Mouse (Mus musculus): ENCODE data around the gene Gm42906. TPM values are rescaled to one million over a fixed set of nuclear protein-coding genes. Genes with fewer than 3 reads are reported as not detected.

Gene Gm42906
- total RNA-seq, 2 experiments from 2014 or later = 1.6 TPM; not detected in 1

DNA sequence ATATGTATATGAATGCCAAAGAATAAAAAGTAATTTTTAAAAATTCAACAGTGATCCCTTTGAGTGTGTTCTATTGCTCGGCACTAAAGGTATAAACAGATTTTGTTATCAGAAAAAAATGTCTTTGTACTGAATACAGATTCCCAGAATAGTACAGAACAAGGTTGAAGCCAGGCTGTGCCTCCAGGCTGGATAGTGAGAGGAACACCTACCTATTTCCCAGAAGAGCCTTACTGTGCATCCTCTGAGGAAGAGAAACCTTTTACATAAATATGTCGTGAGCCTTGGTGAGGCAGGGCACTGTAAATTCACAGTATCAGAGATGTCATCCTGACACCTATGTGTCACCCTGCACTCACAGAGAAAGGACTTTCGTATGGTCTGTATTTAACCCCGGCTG, 31.8 kb downstream of the Gm42906 start:
- intact Hi-C loops (cut with DNase I) = no loop called here
- DNase-seq = no peak

DNA sequence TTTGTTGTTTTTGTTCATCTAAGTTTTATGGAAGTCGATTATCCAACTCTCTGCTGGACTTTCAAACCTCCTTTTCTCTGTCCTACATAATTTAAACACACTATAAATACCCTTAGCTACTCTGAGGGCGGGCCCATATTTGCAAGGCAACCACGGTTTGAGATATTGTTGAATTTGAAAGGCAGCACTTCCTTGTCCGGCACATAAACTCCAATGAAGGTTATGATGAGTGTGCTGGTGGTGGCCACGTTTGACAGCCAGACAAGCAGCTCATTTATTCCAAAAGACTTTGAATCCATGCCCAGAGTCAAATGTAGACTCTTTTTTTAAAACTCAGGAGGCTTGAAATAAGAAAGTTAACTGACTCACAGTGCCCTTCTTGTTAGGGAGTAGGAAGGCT, 33.3 kb downstream of the Gm42906 start:
- intact Hi-C loops (cut with DNase I) = no loop called here
- DNase-seq = peak; percentile 8 to 10

DNA sequence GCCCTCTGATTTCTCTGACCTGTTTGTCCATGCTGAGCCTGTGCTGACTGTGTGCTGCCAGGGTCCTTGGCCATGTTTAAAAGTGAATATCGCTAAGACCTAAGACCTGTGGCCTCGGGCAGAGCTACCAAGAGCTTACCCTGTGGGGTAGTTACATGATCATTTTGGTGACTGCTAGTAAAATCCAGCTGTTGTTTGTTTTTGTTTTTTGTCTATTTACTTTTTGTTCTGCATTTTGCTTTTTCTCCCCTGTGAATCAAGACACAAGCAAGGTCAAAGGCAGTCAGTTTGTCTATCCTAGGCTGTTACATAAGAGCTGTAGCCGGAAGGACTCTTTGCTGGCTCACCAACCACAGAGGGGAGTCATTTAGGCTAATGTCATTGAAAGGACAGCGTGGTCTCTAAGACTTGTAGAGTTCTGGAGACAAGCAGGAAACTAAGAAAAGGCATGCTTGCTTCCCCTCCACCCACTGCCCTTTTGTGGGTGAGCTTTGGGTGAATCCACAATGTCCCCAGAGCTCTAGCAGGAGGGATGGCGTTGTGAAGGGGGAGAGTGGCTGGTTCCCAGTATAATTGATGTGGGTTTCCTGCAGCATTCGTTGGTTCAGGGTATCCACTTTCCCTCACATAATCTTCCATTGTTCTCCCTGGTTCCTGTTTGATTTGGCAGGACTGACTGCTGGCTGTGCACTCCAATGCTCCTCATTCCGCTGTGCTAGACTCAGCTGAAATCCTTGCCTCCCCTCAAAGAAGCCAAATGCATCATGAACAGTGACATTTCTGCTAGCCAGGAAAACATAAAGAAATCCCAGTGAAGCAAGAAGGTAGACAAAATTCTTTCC, 33.9 kb downstream of the Gm42906 start:
- intact Hi-C loops (cut with DNase I) = no loop called here
- peak; percentile 34 to 51 for DNase-seq

- no peak for DNase-seq
- intact Hi-C loops (cut with DNase I) = no loop called here
Observed at GRCm38 (mm10) chr5:151389827-151390226, 38.1 kb downstream of the Gm42906 start.

DNA sequence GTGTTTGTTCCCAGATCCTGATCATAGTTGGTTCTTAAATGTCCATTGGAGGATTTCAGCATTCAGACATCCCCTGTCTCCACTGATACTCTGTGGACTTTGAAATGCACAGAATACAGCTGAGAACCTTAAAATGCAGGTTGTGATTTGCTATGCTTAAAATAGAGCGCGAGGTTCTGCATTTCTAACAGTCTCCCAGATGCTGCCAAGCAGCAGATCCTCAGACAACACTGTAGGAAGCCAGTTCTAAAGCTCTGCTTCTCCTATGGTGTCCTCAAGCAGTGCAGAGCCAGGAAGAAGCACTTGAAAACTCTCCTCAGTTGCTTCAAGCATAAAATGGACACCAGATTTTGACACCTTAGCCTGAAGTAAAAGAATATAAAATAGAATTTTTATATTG, 48.1 kb downstream of the Gm42906 start:
- DNase-seq = no peak
- intact Hi-C loops (cut with DNase I) = loop anchor here (10.0 kb wide), 1 partner anchor 565 kb away; no protein-coding TSS in a partner anchor

DNA sequence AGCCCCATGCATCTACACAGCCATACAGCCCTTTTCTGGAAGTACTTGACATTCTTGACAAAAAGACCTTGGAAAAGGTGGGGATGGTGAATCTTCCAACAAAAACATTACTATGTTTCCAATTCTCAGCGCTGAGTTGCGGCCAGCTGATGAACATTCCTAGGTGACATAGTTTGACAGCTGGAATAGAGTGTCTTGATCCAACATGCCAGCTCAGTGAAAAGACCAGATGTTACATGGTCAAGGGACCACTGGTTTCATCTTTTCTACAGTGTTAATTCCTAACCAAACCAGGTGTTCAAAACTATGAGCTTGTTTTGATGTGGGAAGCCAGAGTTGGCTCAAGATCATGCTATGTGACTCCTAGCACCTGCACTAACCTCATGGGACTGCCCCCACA, 48.8 kb downstream of the Gm42906 start:
- intact Hi-C loops (cut with DNase I) = loop anchor here (10.0 kb wide), 1 partner anchor 564 kb away; no protein-coding TSS in a partner anchor
- DNase-seq = no peak

DNA sequence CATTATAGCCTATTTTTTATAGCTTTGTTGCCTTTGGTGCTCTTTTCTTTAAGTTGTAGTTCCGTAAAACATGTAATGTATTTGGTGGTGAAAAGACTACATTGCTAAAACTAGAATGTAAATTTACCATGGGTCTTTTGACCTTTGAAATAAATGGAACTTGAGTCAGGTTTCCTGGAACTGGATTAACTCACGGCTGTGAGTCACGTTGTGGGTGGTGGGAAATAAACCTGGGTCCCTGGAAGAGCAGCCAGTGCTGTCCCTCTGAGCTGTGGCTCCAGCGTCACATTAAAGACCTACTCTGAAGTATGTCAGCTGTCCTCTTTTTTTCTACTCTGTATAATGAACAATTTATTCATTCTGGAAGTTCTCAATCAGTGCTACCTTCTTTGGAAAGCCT, 51.0 kb downstream of the Gm42906 start:
- intact Hi-C loops (cut with DNase I) = loop anchor here (10.0 kb wide), 1 partner anchor 562 kb away; no protein-coding TSS in a partner anchor
- no peak for DNase-seq

DNA sequence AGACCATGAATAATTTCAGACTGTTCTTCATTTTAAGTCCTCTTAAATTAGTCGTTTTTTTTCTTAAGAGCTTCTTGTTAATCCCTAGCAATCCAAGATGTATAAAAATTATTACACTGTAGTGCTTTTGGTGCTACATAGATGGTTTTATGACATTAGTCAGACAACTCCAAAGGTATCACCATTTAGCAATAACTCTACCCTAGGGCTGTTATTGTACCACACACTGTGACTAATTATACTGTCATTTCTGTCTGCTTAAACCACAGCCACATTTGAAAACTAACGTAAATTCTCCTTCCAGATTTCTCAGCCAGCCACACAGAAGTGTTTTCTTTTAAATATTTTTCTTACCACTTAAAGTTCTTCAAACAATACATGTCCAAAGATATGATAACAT, 53.1 kb downstream of the Gm42906 start:
- intact Hi-C loops (cut with DNase I) = loop anchor here (10.0 kb wide), 1 partner anchor 560 kb away; no protein-coding TSS in a partner anchor
- no peak for DNase-seq

DNA sequence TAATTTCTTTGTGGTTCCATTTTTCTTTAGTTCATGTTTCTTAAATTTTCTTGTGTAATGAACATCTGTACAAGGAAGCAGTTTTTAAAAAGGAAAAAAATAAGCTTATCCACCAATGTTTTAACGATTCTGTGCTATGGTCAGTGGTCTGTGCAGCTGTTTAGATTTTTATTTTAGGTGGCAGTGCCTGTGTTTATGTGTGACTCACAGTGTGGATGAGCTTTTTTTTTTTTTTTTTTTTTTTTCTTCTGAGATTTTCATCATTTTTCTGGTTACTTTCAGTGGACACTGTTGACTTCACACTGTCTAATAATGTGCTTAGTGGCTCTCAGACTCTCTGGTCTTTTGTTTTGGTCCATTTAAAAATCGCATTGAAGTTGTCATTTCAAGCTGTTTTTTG, 56.8 kb downstream of the Gm42906 start:
- DNase-seq = no peak
- intact Hi-C loops (cut with DNase I) = loop anchor here (10.0 kb wide), 1 partner anchor 556 kb away; no protein-coding TSS in a partner anchor

GRCm38 (mm10) chr5:151369306-151369721, 58.6 kb downstream of the Gm42906 start:
- peak; percentile 19 to 44 for DNase-seq
- intact Hi-C loops (cut with DNase I) = loop anchor here (2.0 to 10.0 kb wide), 5 partner anchors 122 to 697 kb away; partner anchors contain the start of gene Pds5b

DNA sequence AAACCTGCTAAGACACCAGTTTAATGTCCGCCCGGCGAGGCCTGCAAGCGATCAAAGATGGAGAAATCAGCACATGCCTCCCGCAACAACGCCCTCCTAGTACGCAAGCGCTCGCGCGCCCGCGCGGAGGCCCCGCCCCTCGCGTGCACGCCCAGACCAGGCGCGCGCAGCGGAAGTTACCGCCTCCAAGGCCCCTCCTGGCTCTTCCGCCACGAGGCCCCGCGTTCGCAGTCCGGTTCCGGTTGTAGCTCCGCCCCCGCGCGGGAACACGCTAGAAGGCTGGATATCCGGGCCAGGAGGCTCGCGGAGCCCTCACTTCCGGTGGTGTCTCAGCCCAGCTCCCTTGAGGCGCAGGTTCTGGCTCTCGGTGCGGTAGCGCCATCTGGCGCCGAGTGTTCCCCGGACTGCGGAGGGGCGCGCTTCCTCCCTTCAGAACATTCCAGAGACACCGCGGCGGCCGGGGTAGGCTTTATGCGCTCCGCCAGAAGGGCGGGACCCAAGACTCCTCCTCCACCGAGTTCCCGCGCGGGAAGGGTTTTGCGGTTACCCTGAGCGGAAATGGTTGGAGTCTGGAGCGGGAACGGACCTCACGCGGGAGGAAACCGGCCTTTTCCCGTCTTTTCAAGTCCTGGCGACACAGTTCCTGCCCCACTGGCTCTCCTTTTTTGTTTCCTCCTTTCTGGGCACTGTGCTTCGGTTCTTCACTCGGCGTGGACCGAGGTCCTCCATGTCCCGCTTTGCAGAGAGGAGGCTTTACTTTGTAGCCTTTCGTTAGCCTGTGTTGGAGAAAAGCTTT, 59.4 kb downstream of the Gm42906 start:
- peak; percentile 100 for DNase-seq
- intact Hi-C loops (cut with DNase I) = loop anchor here (1.0 to 10.0 kb wide), 6 partner anchors 121 to 696 kb away; partner anchors contain the start of gene Pds5b

DNA sequence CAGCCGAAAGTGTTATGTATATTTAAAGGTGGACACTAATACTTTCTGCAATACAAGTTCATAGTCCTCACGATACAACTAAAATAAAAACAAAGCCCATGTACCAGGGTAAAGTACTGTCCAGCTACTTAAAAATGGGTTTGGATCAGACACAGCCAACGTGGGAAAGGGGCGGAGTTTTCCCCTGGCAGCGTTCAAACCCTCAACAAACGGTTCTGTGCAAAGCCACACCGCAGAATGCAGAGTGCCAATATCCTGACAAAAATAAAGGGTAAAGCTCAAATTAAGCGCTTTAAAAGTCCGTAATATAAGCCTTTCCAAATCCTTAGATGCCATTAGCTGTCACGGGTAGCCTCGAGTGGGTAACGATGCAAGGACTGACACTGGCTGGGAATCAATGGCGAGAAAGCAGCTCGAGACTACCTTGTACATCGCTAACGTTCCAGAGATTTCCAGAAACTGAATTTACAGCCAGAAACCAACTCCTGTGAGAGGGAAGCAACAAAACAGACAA, 60.0 kb downstream of the Gm42906 start:
- DNase-seq = peak in 1 of 2 experiments; percentile 69

GRCm38 (mm10) chr5:151367317-151367716, 60.6 kb downstream of the Gm42906 start:
- intact Hi-C loops (cut with DNase I) = loop anchor here (5.0 to 10.0 kb wide), 4 partner anchors 120 to 695 kb away; partner anchors contain the start of gene Pds5b
- DNase-seq = no peak

More for the DNA sequence above, 60.0 kb downstream of the Gm42906 start:
- intact Hi-C loops (cut with DNase I) = loop anchor here (1.0 to 10.0 kb wide), 6 partner anchors 121 to 696 kb away; partner anchors contain the start of gene Pds5b

DNA sequence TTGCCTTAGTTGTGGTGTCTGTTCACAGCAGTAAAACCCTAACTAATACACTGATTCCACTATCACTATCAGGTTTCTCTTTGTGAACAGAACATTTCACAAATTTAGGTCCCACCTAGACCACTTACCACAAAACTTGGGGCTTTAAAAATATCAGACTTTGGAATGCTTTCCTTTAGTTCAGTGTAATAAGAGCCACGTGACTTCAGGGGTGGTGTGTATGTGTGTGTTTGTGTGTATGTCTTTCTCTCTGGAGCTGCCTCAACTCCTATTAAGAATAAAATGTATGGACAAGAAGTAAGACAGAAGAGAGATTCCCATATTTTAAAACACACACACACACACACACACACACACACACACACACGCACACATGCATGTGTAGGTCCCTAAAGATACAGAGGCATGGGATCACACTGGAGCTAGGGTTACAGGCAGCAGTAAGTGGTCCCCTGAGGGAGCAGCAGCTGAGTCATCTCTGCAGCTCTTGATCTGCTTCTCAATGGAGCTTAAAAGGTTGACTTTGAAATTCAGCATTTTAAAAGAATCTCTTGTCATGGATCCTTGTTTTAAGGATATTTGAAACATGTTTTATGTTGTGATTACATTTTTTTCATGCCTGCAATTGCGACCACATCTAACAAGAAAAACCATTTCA, 64.5 kb downstream of the Gm42906 start:
- no peak for DNase-seq
- intact Hi-C loops (cut with DNase I) = loop anchor here (10.0 kb wide), 1 partner anchor 569 kb away; no protein-coding TSS in a partner anchor

DNA sequence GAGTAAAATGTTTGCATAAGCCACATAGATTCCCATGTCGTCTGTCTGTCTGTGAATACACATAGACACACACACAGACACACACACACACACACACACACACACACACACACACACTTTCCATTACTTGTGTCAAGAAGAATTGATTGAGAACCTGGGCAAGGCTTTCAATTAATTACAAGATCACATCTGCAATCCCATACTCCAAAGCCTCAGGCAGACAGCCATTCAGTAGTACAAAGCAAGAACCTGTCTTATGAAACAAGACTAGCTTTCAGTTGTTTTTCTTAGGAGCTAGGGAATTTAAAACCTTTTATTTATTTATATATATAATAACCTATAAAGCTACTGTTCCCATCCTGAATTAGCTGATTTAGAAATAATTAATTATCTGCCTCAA, 78.3 kb downstream of the Gm42906 start:
- intact Hi-C loops (cut with DNase I) = no loop called here
- no peak for DNase-seq

DNA sequence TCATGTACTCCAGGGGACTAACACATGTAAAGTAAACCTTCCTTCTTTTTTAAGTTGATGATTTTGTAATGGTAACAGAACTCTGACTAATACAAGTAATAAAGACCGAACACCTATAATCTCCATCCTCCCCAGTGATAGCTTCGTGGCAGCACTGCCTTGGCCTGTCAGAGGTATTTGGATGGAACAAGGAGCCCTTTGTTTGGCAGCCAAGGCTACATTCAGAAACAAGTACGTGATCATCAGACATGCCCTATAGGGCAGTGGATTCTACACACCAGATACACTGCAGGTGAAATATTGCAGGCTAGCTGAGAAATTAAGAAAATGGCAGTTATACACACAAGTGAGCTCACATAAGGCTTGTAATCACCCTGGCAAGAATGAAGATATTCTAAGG, 79.5 kb downstream of the Gm42906 start:
- no peak for DNase-seq
- intact Hi-C loops (cut with DNase I) = no loop called here

- DNase-seq = peak; percentile 58 to 63
- intact Hi-C loops (cut with DNase I) = no loop called here
Observed at GRCm38 (mm10) chr5:151346626-151347025, 81.3 kb downstream of the Gm42906 start.

- intact Hi-C loops (cut with DNase I) = no loop called here
- no peak for DNase-seq
Observed at GRCm38 (mm10) chr5:151344737-151345136, 83.2 kb downstream of the Gm42906 start.

DNA sequence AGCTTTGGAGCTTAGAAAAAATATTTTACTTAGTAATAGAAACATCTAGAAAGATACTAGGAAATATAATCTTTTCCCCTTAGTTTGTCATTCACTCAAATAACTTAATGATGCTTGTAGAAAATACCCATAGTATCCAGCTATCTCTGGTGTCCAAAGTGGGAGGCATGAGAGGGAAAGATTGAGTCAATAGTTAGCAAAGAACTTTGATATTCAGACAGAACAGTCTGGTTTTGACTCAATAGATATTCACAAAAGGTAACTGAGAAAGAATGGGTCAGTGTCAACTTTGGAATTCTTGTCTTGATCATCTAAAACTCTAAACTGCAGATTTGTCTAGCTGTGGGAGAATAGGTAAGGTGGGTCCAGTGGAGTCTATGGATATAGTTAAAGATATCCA, 94.3 kb downstream of the Gm42906 start:
- no peak for DNase-seq
- intact Hi-C loops (cut with DNase I) = no loop called here

DNA sequence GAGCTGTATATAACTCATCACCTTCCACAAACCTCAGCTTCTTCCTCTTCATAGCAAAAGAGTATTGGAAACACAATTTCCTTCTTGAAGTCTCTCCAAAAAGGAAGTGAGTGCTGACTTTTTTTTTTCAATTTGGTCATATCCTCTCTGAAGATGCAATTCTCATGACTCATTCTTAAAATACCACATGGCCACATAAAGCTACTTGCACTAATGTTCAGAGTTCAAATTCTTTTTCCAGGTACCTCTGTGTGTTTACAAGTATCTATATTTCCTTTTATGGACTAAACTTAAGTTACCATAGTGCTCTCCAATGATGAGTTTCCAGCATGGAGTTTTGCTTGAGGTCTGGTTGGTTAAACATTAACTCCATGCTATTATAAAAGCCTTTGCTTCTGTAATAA, 94.8 kb downstream of the Gm42906 start:
- intact Hi-C loops (cut with DNase I) = no loop called here

More for the DNA sequence above, 94.8 kb downstream of the Gm42906 start:
- DNase-seq = no peak

Measured in heart, postnatal 10 days (tissue).